Mouse (Mus musculus) cerebellum, adult 2 months (tissue): Measurements from ENCODE around the gene Gp5. TPM values are rescaled to one million over a fixed set of nuclear protein-coding genes. Genes with fewer than 3 reads are reported as not detected.

ENCODE experiments used
- DNase-seq, 2 experiments: peaks; one replicate each; pipeline ENCODE4 v3.0.0; 2021
- H3K27ac ChIP-seq: fragments of 200-500 bp; 2 replicates; pipeline ENCODE4 v1.5.1; 2012; ENCODE audit warnings: low read length, control low read depth, inconsistent platforms; ENCODE audit not compliant: insufficient read depth
- H3K27me3 ChIP-seq: fragments of 200-500 bp; 2 replicates; pipeline ENCODE4 v1.6.1; 2012; ENCODE audit warnings: inconsistent platforms, mild to moderate bottlenecking, low read length, moderate library complexity; ENCODE audit not compliant: control insufficient read depth, insufficient read depth
- H3K4me1 ChIP-seq: fragments of 200-500 bp; 2 replicates; pipeline ENCODE4 v1.6.1; 2011; ENCODE audit warnings: low read length; ENCODE audit not compliant: control insufficient read depth, insufficient read depth
- H3K4me3 ChIP-seq: fragments of 200-500 bp; replicated peaks from 2 replicates; pipeline ENCODE3; 2011; ENCODE audit warnings: mild to moderate bottlenecking, low read depth, low read length, control low read depth; ENCODE audit not compliant: insufficient read depth
- CTCF ChIP-seq: fragments of 200-500 bp; IDR thresholded peaks from 2 replicates; pipeline ENCODE4 v1.5.1; 2011; ENCODE audit warnings: low read depth, mild to moderate bottlenecking, control low read depth, low read length, moderate library complexity, borderline replicate concordance; ENCODE audit not compliant: insufficient read depth
- POLR2A ChIP-seq: fragments of 200-500 bp; IDR thresholded peaks from 2 replicates; pipeline ENCODE4 v1.6.1; 2011; ENCODE audit warnings: low read length, control low read depth, borderline replicate concordance; ENCODE audit not compliant: insufficient read depth
- WGBS: fragments of 180-500 bp; shearing (Covaris S2); methylation state at CpG from one replicate; pipeline ENCODE4 v1.1.7; 2018; 5-methylcytosine and 5-hydroxymethylcytosine counted together
- polyA plus RNA-seq: library from polyadenylated mRNA; depleted of rRNA; stranded (reverse); fragments of >200 nt; gene quantifications from 2 replicates; pipeline ENCODE4 v1.2.3, GENCODE M21; 2012

The Gp5 gene
- polyA plus RNA-seq, 1 experiment: 1.4 TPM

GRCm38 (mm10) chr16:30307306-30307705 is 3.3 kb downstream of the Gp5 start:
- Histone ChIP-seq H3K27me3 (no peaks in the 10 kb centered on the region), H3K4me1 (no peaks in the 10 kb centered on the region), H3K4me3 (no peak overlapping the region), H3K27ac (no peak overlapping the region)
- TF ChIP-seq POLR2A: no peak
- TF ChIP-seq CTCF: no peak
- WGBS: 69% methylated on average over 12 of the region's 12 CpGs
- DNase-seq: no peak

GRCm38 (mm10) chr16:30306102-30306501 is 4.5 kb downstream of the Gp5 start:
- Histone ChIP-seq H3K4me1 (no peaks in the 10 kb centered on the region), H3K27ac (no peak overlapping the region), H3K27me3 (no peaks in the 10 kb centered on the region), H3K4me3 (no peak overlapping the region)
- no peak for DNase-seq
- whole genome bisulfite sequencing: 93% methylated on average over 4 of the region's 4 CpGs
- TF ChIP-seq CTCF (no peak), POLR2A (no peak)

GRCm38 (mm10) chr16:30304236-30304635 is 6.3 kb downstream of the Gp5 start:
- Histone ChIP-seq H3K27me3 (no peaks in the 10 kb centered on the region), H3K27ac (no peak overlapping the region), H3K4me3 (no peak overlapping the region), H3K4me1 (no peaks in the 10 kb centered on the region)
- no peak for DNase-seq
- WGBS: 24% methylated on average over 5 of the region's 5 CpGs
- TF ChIP-seq POLR2A (no peak), CTCF (no peak)

- DNase-seq: no peak
- WGBS: 80% methylated on average over 2 of the region's 2 CpGs
- TF ChIP-seq CTCF: no peak
- no peak for TF ChIP-seq POLR2A
- Histone ChIP-seq H3K4me3 (no peak overlapping the region), H3K4me1 (no peaks in the 10 kb centered on the region), H3K27ac (no peak overlapping the region), H3K27me3 (no peaks in the 10 kb centered on the region)
Measured at GRCm38 (mm10) chr16:30303411-30303810, 7.2 kb downstream of the Gp5 start.

GRCm38 (mm10) chr16:30302686-30303085 is 7.9 kb downstream of the Gp5 start:
- no peak overlapping the region for H3K4me3 ChIP-seq
- H3K27ac ChIP-seq: no peak overlapping the region
- H3K4me1 ChIP-seq: no peaks in the 10 kb centered on the region
- DNase-seq: no peak
- WGBS: 91% methylated on average over 6 of the region's 6 CpGs
- H3K27me3 ChIP-seq: no peaks in the 10 kb centered on the region
- no peak for TF ChIP-seq POLR2A
- TF ChIP-seq CTCF: no peak

- TF ChIP-seq CTCF: no peak
- no peaks in the 10 kb centered on the region for H3K4me1 ChIP-seq
- H3K27me3 ChIP-seq: no peaks in the 10 kb centered on the region
- H3K4me3 ChIP-seq: no peak overlapping the region
- no peak overlapping the region for H3K27ac ChIP-seq
- DNase-seq: no peak
- 83% methylated on average over 10 of the region's 10 CpGs for WGBS
Measured at GRCm38 (mm10) chr16:30299711-30300277, 10.8 kb downstream of the Gp5 start.

GRCm38 (mm10) chr16:30297450-30297849 is 13.1 kb downstream of the Gp5 start:
- Histone ChIP-seq H3K4me1 (no peaks in the 10 kb centered on the region), H3K27ac (no peak overlapping the region), H3K27me3 (no peaks in the 10 kb centered on the region), H3K4me3 (no peak overlapping the region)
- DNase-seq: no peak
- WGBS: 82% methylated on average over 7 of the region's 7 CpGs
- no peak for TF ChIP-seq POLR2A
- TF ChIP-seq CTCF: no peak

GRCm38 (mm10) chr16:30296601-30297275 is 13.8 kb downstream of the Gp5 start:
- no peaks in the 10 kb centered on the region for H3K4me1 ChIP-seq
- no peak overlapping the region for H3K4me3 ChIP-seq
- TF ChIP-seq CTCF (no peak), POLR2A (no peak)
- 89% methylated on average over 11 of the region's 11 CpGs for WGBS
- no peaks in the 10 kb centered on the region for H3K27me3 ChIP-seq
- DNase-seq: no peak
- no peak overlapping the region for H3K27ac ChIP-seq
